Mouse (Mus musculus) spleen, adult 2 months (tissue): Measurements from ENCODE around the gene Helt.

Experiments used
- CTCF ChIP-seq: fragments of 200-500 bp; IDR thresholded peaks from 2 replicates; pipeline ENCODE4 v1.5.1; 2011; ENCODE audit warnings: mild to moderate bottlenecking, inconsistent platforms; ENCODE audit not compliant: insufficient read depth, insufficient read length, insufficient replicate concordance; ENCODE audit errors: extremely low read depth
- POLR2A ChIP-seq: fragments of 200-500 bp; IDR thresholded peaks from 2 replicates; pipeline ENCODE4 v1.6.1; 2011; ENCODE audit warnings: low read depth, low read length, inconsistent platforms

GRCm38 (mm10) chr8:46251561-46251960 is 42.9 kb downstream of the Helt start:
- no peak for TF ChIP-seq CTCF
- TF ChIP-seq POLR2A, result no peak
